ENCODE assay signal across 3 mouse cellular contexts in the genomic region with DNA sequence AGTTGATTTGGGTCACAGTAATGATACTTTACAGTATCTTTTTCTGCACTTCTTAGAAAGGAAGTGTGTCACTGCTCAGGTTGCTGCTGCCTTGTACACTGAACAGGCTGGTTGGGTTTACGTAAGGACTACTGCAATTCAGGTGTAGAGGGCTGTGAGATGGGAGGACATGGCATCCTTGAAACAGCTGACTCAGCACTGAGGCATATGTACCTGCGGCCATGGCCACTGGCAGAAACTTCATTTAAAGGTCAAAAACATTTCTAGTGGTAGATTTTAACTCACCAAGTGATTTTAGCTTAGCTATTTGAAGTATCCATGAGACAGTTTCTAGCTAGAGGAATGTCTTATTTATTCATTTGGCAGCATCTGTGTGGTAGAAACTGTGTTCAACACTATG.
TF ChIP-seq lines count a peak whose summit lies in the region.

No protein-coding gene starts in this region.

TF ChIP-seq in CH12.LX, 34 proteins besides CTCF, POLR2A, EP300 and RAD21:
- TF ChIP-seq MAFK (IDR thresholded peaks at IDR 0.05; ENCODE audit: insufficient replicate concordance, low read length) (peak; percentile 90), USF1 (IDR thresholded peaks at IDR 0.05; ENCODE audit: low read depth, low read length) (no peak)
TF ChIP-seq in CH12.LX: peak in this region for 1.

TF ChIP-seq in ES-E14, 5 proteins besides CTCF, POLR2A, EP300 and RAD21:
- TF ChIP-seq MAFK (IDR thresholded peaks at IDR 0.05; ENCODE audit: insufficient read depth, low read depth, low read length): peak; percentile 88
- no peak for TF ChIP-seq HCFC1 (IDR thresholded peaks at IDR 0.05; ENCODE audit: borderline replicate concordance, insufficient read depth, low read length)

TF ChIP-seq in MEL, 35 proteins besides CTCF, POLR2A, EP300 and RAD21:
- TF ChIP-seq NRF1 (IDR thresholded peaks at IDR 0.05; ENCODE audit: insufficient read depth, low read depth, low read length, poor library complexity, severe bottlenecking) (no peak), MAFK (IDR thresholded peaks at IDR 0.05; ENCODE audit: borderline replicate concordance, low read depth, low read length) (peak; percentile 77), ZKSCAN1 (IDR thresholded peaks at IDR 0.05; ENCODE audit: low read depth, low read length) (no peak), CHD2 (IDR thresholded peaks at IDR 0.05; ENCODE audit: low read length) (no peak)
